Mouse (Mus musculus): ENCODE data around the gene Stpg4. TPM values are rescaled to one million over a fixed set of nuclear protein-coding genes. Genes with fewer than 3 reads are reported as not detected.

The Stpg4 gene
- polyA plus RNA-seq, 1 experiment from 2014 or later, result not detected

DNA sequence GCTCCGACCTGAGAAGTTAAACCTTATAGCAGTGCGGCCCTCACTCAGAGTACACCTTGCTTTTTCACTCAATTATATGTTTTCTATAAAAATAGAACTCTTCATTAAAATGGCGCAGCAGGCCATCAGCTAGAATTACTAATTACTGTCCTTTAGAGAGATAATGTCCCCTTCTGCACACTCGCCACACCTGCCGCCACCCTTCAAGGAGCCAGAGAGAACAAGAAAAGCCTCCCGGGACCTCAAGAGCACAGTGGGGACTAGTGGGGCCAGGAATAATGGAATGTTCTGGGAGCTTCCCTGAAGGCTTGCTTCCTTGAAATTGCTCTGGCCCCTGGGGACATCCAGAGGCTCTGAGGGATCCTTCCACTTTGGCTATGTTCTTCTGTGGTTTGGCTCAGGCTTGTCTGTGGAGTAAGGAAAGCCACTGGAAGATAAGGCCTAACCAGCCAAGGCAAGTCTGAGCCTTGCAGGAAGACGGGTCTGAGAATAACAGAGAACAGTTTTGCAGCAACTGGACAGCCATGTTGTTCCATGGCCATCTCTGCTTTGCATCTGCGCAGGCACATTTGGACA lies 73.7 kb downstream of the Stpg4 start:
- ATAC-seq (ENCODE audit: low FRiP score) (no peak), DNase-seq (ENCODE audit: low spot score) (peak; percentile 7)
- WGBS, result 92% methylated on average over 8 of the region's 8 CpGs
- Histone ChIP-seq H3K27me3 (ENCODE audit: control insufficient read depth, insufficient read depth, low read length) (no peaks in the 10 kb centered on the region), H3K9me3 (ENCODE audit: control insufficient read depth, low read length) (no peaks in the 10 kb centered on the region), H3K36me3 (ENCODE audit: control insufficient read depth, insufficient read depth, low read length) (no peaks in the 10 kb centered on the region), H3K9ac (ENCODE audit: low read depth, low read length) (no peak overlapping the region), H3K4me1 (replicated peaks; ENCODE audit: control insufficient read depth, insufficient read depth, low read length) (peaks cover 7% of the 10 kb centered on the region; the same call in 1 of the 2 replicates), H3K4me2 (replicated peaks; ENCODE audit: low read depth, low read length) (no peak overlapping the region), H3K4me3 (ENCODE audit: low read depth, low read length) (no peak overlapping the region), H3K27ac (ENCODE audit: low read depth, low read length) (no peak overlapping the region)

DNA sequence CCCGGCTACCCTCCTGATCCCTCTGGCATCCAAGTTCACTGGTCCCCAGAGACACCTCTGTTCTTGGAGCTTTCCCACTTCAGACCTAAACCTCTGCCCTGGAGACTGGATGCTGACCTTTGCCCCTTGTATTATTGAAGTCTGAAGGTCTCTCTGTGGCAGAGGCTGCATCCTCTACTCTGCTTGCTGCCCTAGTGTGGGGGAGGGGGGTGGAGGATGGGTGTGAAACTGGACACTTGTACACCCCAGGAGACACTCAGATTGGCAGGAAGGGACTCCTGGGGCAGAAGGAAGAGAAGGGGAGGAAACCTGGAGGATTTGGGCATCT lies 74.7 kb downstream of the Stpg4 start:
- WGBS, result 43% methylated on average over 1 of the region's 1 CpGs
- no peaks in the 10 kb centered on the region for H3K9me3 ChIP-seq (ENCODE audit: control insufficient read depth, low read length)
- ATAC-seq (ENCODE audit: low FRiP score) (peak; percentile 13; the same call in 1 of the 2 replicates), DNase-seq (ENCODE audit: low spot score) (peak; percentile 17)
- no peak overlapping the region for H3K4me3 ChIP-seq (ENCODE audit: low read depth, low read length)
- H3K36me3 ChIP-seq (ENCODE audit: control insufficient read depth, insufficient read depth, low read length), result no peaks in the 10 kb centered on the region
- peaks cover 10% of the 10 kb centered on the region; the same call in 1 of the 2 replicates for H3K4me1 ChIP-seq (replicated peaks; ENCODE audit: control insufficient read depth, insufficient read depth, low read length)
- no peaks in the 10 kb centered on the region for H3K27me3 ChIP-seq (ENCODE audit: control insufficient read depth, insufficient read depth, low read length)
- no peak overlapping the region for H3K9ac ChIP-seq (ENCODE audit: low read depth, low read length)
- no peak overlapping the region for H3K4me2 ChIP-seq (replicated peaks; ENCODE audit: low read depth, low read length)
- no peak overlapping the region for H3K27ac ChIP-seq (ENCODE audit: low read depth, low read length)

DNA sequence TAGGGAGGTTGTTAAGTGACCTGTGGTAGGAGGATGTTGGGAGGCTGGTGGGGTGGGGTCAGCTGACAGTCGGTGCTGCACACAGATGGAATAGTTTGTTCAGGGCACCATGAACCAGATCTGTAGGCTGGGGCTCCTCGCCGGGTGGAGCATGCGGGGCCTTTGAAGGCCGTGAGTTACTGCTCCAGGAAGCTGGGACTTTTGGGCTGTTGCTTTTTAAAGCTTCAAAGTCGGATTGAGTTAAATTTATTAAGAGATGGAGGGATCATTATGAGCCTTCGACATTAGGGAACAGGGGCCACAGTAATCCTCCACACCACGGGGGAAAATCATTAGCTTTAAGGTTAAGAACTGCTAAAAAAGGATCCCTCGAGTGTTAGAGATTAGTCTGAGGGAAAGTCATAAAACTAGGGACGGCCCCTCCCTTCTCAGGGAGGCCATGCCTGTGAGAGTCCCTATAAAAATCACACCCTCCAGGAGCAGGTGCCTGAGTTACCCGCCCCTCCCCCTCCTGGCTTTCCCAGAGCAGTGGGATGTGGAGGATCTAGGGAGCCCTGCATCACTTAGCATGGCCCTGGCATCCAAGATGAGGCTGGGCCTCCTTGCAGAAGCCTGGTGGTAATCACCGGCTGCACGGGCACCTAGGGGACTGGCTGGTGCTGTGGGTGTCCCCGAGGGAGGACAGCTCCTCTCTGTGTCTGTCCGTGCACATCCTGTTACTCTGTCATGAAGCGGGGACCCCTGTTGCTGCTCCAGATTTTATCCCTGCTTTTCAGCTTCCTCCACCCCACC lies 75.2 kb downstream of the Stpg4 start:
- H3K27me3 ChIP-seq (ENCODE audit: control insufficient read depth, insufficient read depth, low read length), result no peaks in the 10 kb centered on the region
- peak; percentile 24 for DNase-seq (ENCODE audit: low spot score)
- H3K27ac ChIP-seq (ENCODE audit: low read depth, low read length), result peak overlapping the region; percentile 9; the same call in 1 of the 2 replicates
- H3K9me3 ChIP-seq (ENCODE audit: control insufficient read depth, low read length), result no peaks in the 10 kb centered on the region
- H3K4me1 ChIP-seq (replicated peaks; ENCODE audit: control insufficient read depth, insufficient read depth, low read length), result peaks cover 10% of the 10 kb centered on the region; the same call in 1 of the 2 replicates
- H3K9ac ChIP-seq (ENCODE audit: low read depth, low read length), result no peak overlapping the region
- no peaks in the 10 kb centered on the region for H3K36me3 ChIP-seq (ENCODE audit: control insufficient read depth, insufficient read depth, low read length)
- no peak overlapping the region for H3K4me3 ChIP-seq (ENCODE audit: low read depth, low read length)
- 43% methylated on average over 16 of the region's 16 CpGs for WGBS
- peak; percentile 59 for ATAC-seq (ENCODE audit: low FRiP score)
- H3K4me2 ChIP-seq (replicated peaks; ENCODE audit: low read depth, low read length), result no peak overlapping the region

DNA sequence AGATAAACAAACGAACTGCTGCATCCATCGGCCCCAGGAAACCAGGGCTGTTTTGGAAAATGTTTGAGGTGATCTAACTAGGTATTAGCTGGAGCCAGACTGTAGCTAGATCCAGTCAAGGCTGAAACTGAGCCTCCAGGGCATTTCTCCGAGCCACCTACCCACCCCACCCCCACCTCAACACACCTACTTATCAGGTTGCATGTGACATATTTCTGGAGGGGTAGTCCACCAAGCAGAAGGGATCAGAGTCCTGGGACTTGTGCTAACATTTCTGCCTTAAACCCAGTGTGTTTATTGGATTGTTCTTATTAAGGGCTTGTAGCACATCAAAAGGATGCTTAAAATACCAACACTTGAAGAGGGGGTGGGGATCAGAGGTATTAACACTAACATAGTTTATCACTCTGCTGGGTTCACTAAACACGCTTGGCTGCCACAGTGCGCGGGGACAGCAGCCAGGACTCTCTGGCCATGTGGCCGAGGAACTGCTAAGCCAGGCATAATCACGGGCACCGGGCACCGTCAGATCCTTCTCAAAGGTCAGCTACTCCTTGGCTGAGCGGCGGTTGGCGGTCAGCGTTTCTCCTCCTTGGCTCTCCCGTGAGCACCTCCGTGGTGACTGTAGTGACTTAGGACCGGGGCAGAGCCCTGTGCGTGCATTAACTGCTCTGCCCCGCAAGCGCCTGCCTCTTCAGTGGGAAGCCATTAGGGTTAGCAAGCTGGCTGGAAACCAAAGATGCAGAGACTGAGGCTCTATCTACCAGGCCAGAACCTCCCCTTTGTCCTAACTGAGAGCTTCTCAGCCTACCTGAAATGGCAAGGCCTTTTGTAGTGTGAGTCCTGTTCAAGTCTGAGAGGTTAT lies 76.1 kb downstream of the Stpg4 start:
- H3K4me1 ChIP-seq (replicated peaks; ENCODE audit: control insufficient read depth, insufficient read depth, low read length), result peaks cover 10% of the 10 kb centered on the region; the same call in 1 of the 2 replicates
- no peaks in the 10 kb centered on the region for H3K9me3 ChIP-seq (ENCODE audit: control insufficient read depth, low read length)
- ATAC-seq (ENCODE audit: low FRiP score) (no peak), DNase-seq (ENCODE audit: low spot score) (peak; percentile 25)
- H3K27me3 ChIP-seq (ENCODE audit: control insufficient read depth, insufficient read depth, low read length), result no peaks in the 10 kb centered on the region
- no peaks in the 10 kb centered on the region for H3K36me3 ChIP-seq (ENCODE audit: control insufficient read depth, insufficient read depth, low read length)
- WGBS, result 36% methylated on average over 20 of the region's 20 CpGs
- H3K9ac ChIP-seq (ENCODE audit: low read depth, low read length), result no peak overlapping the region
- peak overlapping the region; percentile 51; the same call in 1 of the 2 replicates for H3K27ac ChIP-seq (ENCODE audit: low read depth, low read length)
- H3K4me3 ChIP-seq (ENCODE audit: low read depth, low read length), result no peak overlapping the region
- no peak overlapping the region for H3K4me2 ChIP-seq (replicated peaks; ENCODE audit: low read depth, low read length)

DNA sequence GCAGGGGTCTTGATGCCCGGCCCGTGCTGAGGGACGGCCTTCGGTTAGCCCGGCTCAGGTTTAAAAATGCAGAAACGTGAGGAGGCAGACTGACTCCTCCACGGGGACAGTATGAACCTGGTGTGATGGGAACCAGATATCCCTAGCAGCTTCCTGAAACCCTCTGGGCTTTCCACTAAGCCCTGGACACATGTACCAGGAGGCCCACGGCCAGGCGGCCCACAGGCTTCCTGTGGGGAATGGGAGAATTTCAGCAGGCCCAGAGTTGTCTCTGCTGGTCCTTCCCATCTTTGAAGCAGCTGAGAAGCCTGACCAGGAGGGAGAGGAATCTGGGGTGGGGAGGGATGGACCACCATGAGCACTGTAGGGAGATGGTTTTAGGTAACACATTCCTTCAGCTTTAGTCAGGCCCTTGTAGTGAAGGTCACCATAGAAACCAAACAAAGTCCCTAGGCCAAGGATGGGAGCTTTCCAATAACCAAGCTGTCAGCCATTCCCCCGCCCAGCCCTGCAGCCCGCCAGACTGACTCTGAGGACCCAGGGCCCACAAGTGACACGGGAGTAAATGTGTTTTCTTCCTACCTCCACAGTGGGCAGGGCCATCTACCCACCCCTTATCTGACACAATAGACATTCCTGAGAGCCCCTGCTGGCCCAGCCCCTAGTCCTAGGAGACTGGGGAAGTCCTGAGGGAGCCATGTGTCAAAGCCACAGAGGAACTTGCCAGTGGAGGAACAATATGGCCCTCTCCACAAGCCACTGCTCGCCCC lies 76.9 kb downstream of the Stpg4 start:
- no peaks in the 10 kb centered on the region for H3K27me3 ChIP-seq (ENCODE audit: control insufficient read depth, insufficient read depth, low read length)
- DNase-seq (ENCODE audit: low spot score) (peak; percentile 24), ATAC-seq (ENCODE audit: low FRiP score) (0 out of 2 replicates have a peak, but pooled peaks have one; percentile 15)
- no peak overlapping the region for H3K4me3 ChIP-seq (ENCODE audit: low read depth, low read length)
- no peak overlapping the region for H3K9ac ChIP-seq (ENCODE audit: low read depth, low read length)
- H3K27ac ChIP-seq (ENCODE audit: low read depth, low read length), result 0 out of 2 replicates have a peak overlapping the region, but pooled peaks have one; percentile 39
- WGBS, result 59% methylated on average over 13 of the region's 13 CpGs
- H3K4me2 ChIP-seq (replicated peaks; ENCODE audit: low read depth, low read length), result no peak overlapping the region
- no peaks in the 10 kb centered on the region for H3K9me3 ChIP-seq (ENCODE audit: control insufficient read depth, low read length)
- peaks cover 10% of the 10 kb centered on the region; the same call in 1 of the 2 replicates for H3K4me1 ChIP-seq (replicated peaks; ENCODE audit: control insufficient read depth, insufficient read depth, low read length)
- H3K36me3 ChIP-seq (ENCODE audit: control insufficient read depth, insufficient read depth, low read length), result no peaks in the 10 kb centered on the region

DNA sequence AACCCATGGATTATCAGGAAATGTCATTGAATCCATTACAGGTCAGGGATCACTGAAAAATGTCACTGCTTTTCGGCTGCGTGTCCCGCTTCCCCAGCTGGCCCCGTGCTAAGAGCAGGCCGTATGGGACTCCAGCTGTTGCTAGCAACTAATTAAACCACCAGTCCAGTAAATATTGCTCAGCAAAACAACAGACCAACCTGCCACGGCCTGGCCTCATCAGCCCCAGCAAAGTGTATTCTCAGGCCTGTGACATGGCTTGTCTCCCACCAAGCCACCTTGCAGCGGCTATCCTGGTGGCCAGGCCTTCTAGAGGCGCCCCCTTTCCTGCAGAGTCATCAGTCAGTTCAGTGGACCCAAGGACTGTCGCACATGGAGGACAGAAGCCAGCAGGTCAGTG lies 78.0 kb downstream of the Stpg4 start:
- Histone ChIP-seq H3K4me2 (replicated peaks; ENCODE audit: low read depth, low read length) (no peak overlapping the region), H3K27me3 (ENCODE audit: control insufficient read depth, insufficient read depth, low read length) (no peaks in the 10 kb centered on the region), H3K4me3 (ENCODE audit: low read depth, low read length) (no peak overlapping the region), H3K36me3 (ENCODE audit: control insufficient read depth, insufficient read depth, low read length) (no peaks in the 10 kb centered on the region), H3K9ac (ENCODE audit: low read depth, low read length) (0 out of 2 replicates have a peak overlapping the region, but pooled peaks have one; percentile 7), H3K27ac (ENCODE audit: low read depth, low read length) (no peak overlapping the region), H3K4me1 (replicated peaks; ENCODE audit: control insufficient read depth, insufficient read depth, low read length) (peaks cover 10% of the 10 kb centered on the region; the same call in 1 of the 2 replicates), H3K9me3 (ENCODE audit: control insufficient read depth, low read length) (no peaks in the 10 kb centered on the region)
- 65% methylated on average over 9 of the region's 9 CpGs for WGBS
- DNase-seq (ENCODE audit: low spot score), result peak; percentile 8
- no peak for ATAC-seq (ENCODE audit: low FRiP score)

DNA sequence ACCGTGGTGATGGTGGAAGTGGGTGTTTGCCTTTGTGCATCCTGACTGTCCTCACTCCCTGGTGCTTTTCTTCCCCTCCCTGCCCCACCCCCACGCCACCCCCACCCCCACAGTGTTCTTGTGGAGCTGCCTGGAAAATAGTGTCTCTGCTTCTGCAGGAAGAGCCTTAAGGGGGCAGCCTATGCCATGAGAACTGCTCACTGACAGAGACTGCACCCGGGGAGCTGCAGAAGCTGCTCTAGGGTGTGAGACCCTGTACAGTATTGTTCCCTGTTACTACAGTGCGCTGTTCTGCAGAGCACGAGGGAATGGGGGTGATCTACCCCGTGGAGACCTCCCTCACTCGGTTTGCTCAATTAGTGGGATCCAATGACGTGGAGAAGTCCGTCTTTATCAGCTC lies 78.5 kb downstream of the Stpg4 start:
- H3K9ac ChIP-seq (ENCODE audit: low read depth, low read length), result no peak overlapping the region
- DNase-seq (ENCODE audit: low spot score), result peak; percentile 26
- H3K4me1 ChIP-seq (replicated peaks; ENCODE audit: control insufficient read depth, insufficient read depth, low read length), result peaks cover 10% of the 10 kb centered on the region; the same call in 1 of the 2 replicates
- no peaks in the 10 kb centered on the region for H3K27me3 ChIP-seq (ENCODE audit: control insufficient read depth, insufficient read depth, low read length)
- ATAC-seq (ENCODE audit: low FRiP score), result peak; percentile 50
- H3K27ac ChIP-seq (ENCODE audit: low read depth, low read length), result no peak overlapping the region
- H3K36me3 ChIP-seq (ENCODE audit: control insufficient read depth, insufficient read depth, low read length), result no peaks in the 10 kb centered on the region
- WGBS, result 32% methylated on average over 8 of the region's 9 CpGs
- H3K4me2 ChIP-seq (replicated peaks; ENCODE audit: low read depth, low read length), result no peak overlapping the region
- no peaks in the 10 kb centered on the region for H3K9me3 ChIP-seq (ENCODE audit: control insufficient read depth, low read length)
- no peak overlapping the region for H3K4me3 ChIP-seq (ENCODE audit: low read depth, low read length)

DNA sequence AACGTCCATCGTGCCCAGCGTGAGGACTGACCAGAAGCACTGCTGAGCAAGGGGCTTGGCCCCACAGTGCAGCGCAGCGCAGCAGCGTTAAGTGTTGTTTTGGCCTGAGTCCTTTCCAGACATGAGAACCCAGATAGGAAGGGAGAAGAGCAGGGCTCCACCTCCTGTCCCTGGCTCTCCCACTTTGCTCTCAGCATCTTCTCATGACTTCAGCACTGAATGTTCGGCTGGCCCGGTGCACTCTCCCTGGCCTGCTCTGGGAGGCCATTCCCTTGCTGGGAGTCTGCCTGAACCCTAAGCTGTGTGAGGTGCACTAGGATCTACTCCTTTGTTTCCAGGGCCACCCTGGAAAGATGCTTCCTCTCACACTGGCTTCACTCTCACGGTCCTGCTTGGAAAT lies 79.2 kb downstream of the Stpg4 start:
- ATAC-seq (ENCODE audit: low FRiP score) (no peak), DNase-seq (ENCODE audit: low spot score) (no peak)
- Histone ChIP-seq H3K9ac (ENCODE audit: low read depth, low read length) (no peak overlapping the region), H3K4me1 (replicated peaks; ENCODE audit: control insufficient read depth, insufficient read depth, low read length) (peaks cover 10% of the 10 kb centered on the region; the same call in 1 of the 2 replicates), H3K4me3 (ENCODE audit: low read depth, low read length) (no peak overlapping the region), H3K9me3 (ENCODE audit: control insufficient read depth, low read length) (no peaks in the 10 kb centered on the region), H3K36me3 (ENCODE audit: control insufficient read depth, insufficient read depth, low read length) (no peaks in the 10 kb centered on the region), H3K27ac (ENCODE audit: low read depth, low read length) (no peak overlapping the region), H3K4me2 (replicated peaks; ENCODE audit: low read depth, low read length) (no peak overlapping the region), H3K27me3 (ENCODE audit: control insufficient read depth, insufficient read depth, low read length) (no peaks in the 10 kb centered on the region)
- 38% methylated on average over 9 of the region's 9 CpGs for WGBS

Data from hindbrain, embryonic 11.5 days (tissue).